Comparison of ENCODE assay signal across 8 mouse cellular contexts in the genomic region with DNA sequence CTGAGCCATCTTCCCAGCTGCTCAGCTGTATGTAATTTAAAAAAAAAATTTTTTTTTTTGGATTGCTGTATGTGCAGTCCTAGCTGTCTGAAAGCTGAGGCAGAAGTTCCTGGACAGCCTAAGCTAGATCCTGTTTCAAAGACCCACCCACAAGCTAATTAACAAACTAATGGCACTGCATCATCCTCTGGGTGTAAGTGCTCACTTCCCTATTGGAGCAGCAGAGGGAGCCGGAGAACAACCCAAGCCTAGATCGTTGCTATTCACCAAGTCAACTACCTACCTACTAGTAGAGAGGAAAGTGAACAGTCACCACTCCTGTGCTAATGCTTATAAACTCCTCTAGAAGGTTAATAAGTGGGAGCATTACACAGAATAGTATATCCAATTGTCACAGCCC. TPM values are rescaled to one million over a fixed set of nuclear protein-coding genes. Genes with fewer than 3 reads are reported as not detected.
DNase-seq lines count a peak whose midpoint lies in the region; ATAC-seq and TF ChIP-seq lines count a peak whose summit lies in the region.

No protein-coding gene starts in this region.

- no peak overlapping the region for H3K4me2 ChIP-seq in intestine, embryonic 15.5 days (replicated peaks)

- in situ Hi-C loops in ES-E14 (cut with MboI; ENCODE audit: low sequenced_read_pairs in 2 of 2, unreplicated experiment in 2 of 2), result no loop called here

- H3K27me3 ChIP-seq in intestine, embryonic 15.5 days (replicated peaks), result no peaks in the 10 kb centered on the region
- H3K27me3 ChIP-seq in limb, embryonic 10.5 days (ENCODE audit: low read depth, poor library complexity, severe bottlenecking), result no peaks in the 10 kb centered on the region

- peaks cover 49% of the 10 kb centered on the region for H3K36me3 ChIP-seq in ES-E14 (ENCODE audit: control insufficient read depth, insufficient read depth, low read length, poor library complexity, severe bottlenecking)
- H3K36me3 ChIP-seq in intestine, embryonic 15.5 days, result peaks cover 33% of the 10 kb centered on the region
- peaks cover 100% of the 10 kb centered on the region for H3K36me3 ChIP-seq in limb, embryonic 10.5 days

- DNase-seq in CD4-positive helper T cell, adult 2 months (ENCODE audit: low read depth, low spot score), result peak; percentile 55
- peak; percentile 76 for DNase-seq in ES-E14 (ENCODE audit: low read depth, low spot score)
- DNase-seq in cerebellum, adult 8-10 months, result peak; percentile 32
- peak; percentile 47 for DNase-seq in limb, embryonic 10.5 days (ENCODE audit: low spot score)
- DNase-seq in ovary, postnatal 10 days (ENCODE audit: low spot score), result no peak

- peak; percentile 74 for ATAC-seq in frontal cortex, adult (ENCODE audit: low TSS enrichment)
- ATAC-seq in intestine, embryonic 15.5 days, result peak; percentile 70
- ATAC-seq in monocyte, adult 5-6 weeks (replicated peaks; ENCODE audit: insufficient number of reproducible peaks, low FRiP score, low TSS enrichment, poor library complexity, severe bottlenecking), result peak; percentile 85

- no peak overlapping the region for H3K27ac ChIP-seq in ES-E14 (ENCODE audit: insufficient read depth, low read depth, low read length, poor library complexity, severe bottlenecking)
- no peak overlapping the region for H3K27ac ChIP-seq in intestine, embryonic 15.5 days
- H3K27ac ChIP-seq in limb, embryonic 10.5 days, result no peak overlapping the region

- H3K4me3 ChIP-seq in ES-E14 (ENCODE audit: insufficient read depth in 1 of 2, low read depth in 1 of 2, low read length in 2 of 2, poor library complexity in 1 of 2, severe bottlenecking in 1 of 2), result no peak overlapping the region
- no peak overlapping the region for H3K4me3 ChIP-seq in intestine, embryonic 15.5 days (replicated peaks)
- no peak overlapping the region for H3K4me3 ChIP-seq in limb, embryonic 10.5 days

- H3K9ac ChIP-seq in ES-E14 (ENCODE audit: insufficient read depth, low read depth, low read length, poor library complexity, severe bottlenecking), result no peak overlapping the region
- H3K9ac ChIP-seq in intestine, embryonic 15.5 days, result no peak overlapping the region

- peaks cover 0 to 8% of the 10 kb centered on the region in 2 experiments; a peak in 2 of 4 replicates for H3K4me1 ChIP-seq in ES-E14 (ENCODE audit: control insufficient read depth in 2 of 2, insufficient read depth in 2 of 2, low read length in 2 of 2, poor library complexity in 1 of 2)
- no peaks in the 10 kb centered on the region for H3K4me1 ChIP-seq in intestine, embryonic 15.5 days (replicated peaks)
- H3K4me1 ChIP-seq in limb, embryonic 10.5 days, result no peaks in the 10 kb centered on the region

- WGBS in intestine, embryonic 15.5 days, result 48% methylated on average over 2 of the region's 2 CpGs
- 72% methylated on average over 2 of the region's 2 CpGs for whole genome bisulfite sequencing in limb, embryonic 10.5 days

- H3K9me3 ChIP-seq in ES-E14 (ENCODE audit: control insufficient read depth, insufficient read depth, low read depth, low read length), result no peaks in the 10 kb centered on the region
- H3K9me3 ChIP-seq in intestine, embryonic 15.5 days, result no peaks in the 10 kb centered on the region
- no peaks in the 10 kb centered on the region for H3K9me3 ChIP-seq in limb, embryonic 10.5 days (replicated peaks)

TF ChIP-seq in ES-E14, 5 proteins besides CTCF, POLR2A, EP300 and RAD21:
- TF ChIP-seq CHD2 (IDR thresholded peaks at IDR 0.05; ENCODE audit: low read depth, low read length), result no peak
- peak; percentile 70 for TF ChIP-seq ZC3H11A (IDR thresholded peaks at IDR 0.05; ENCODE audit: borderline replicate concordance, low read depth, low read length)
- TF ChIP-seq ZNF384 (IDR thresholded peaks at IDR 0.05; ENCODE audit: low read depth, low read length), result no peak
- no peak for TF ChIP-seq HCFC1 (IDR thresholded peaks at IDR 0.05; ENCODE audit: borderline replicate concordance, insufficient read depth, low read length)

RNA-seq across cellular contexts. Expression of gene Fcho2, which starts 52.6 kb away (rescaled TPM):
- total RNA-seq in ES-E14 (2012; rRNA removed), result 12.1 and 13.6 TPM in 2 replicates
- polyA plus RNA-seq in intestine, embryonic 15.5 days (2015; fragmentation: Nextera tagmentation; extraction: Ambion mirVana), result 35.7 and 38.6 TPM in 2 replicates
- 26.1 and 34.1 TPM in 2 replicates for polyA plus RNA-seq in limb, embryonic 10.5 days (2016; fragmentation: Nextera tagmentation; extraction: Ambion mirVana)
- 92.8 to 137 TPM (median 105 TPM) in 3 replicates for total RNA-seq in monocyte, adult 5-6 weeks (2017)

RNA-seq across cellular contexts. Expression of gene Tnpo1, which starts 58.4 kb away (rescaled TPM):
- 133 and 148 TPM in 2 replicates for total RNA-seq in ES-E14 (2012; rRNA removed)
- polyA plus RNA-seq in intestine, embryonic 15.5 days (2015; fragmentation: Nextera tagmentation; extraction: Ambion mirVana), result 60.3 and 67.6 TPM in 2 replicates
- polyA plus RNA-seq in limb, embryonic 10.5 days (2016; fragmentation: Nextera tagmentation; extraction: Ambion mirVana), result 75.5 and 79.3 TPM in 2 replicates
- 54.7 to 101 TPM (median 55.1 TPM) in 3 replicates for total RNA-seq in monocyte, adult 5-6 weeks (2017)
